Mouse (Mus musculus): ENCODE results near the gene Sirt7. TPM values are rescaled to one million over a fixed set of nuclear protein-coding genes. Genes with fewer than 3 reads are reported as not detected.

Sirt7 gene
- 38.8 and 41.6 TPM in 2 replicates for polyA plus RNA-seq (2015; fragmentation: Nextera tagmentation; extraction: Ambion mirVana)

- DNase-seq (ENCODE audit: low spot score) = no peak
- peaks cover 22% of the 10 kb centered on the region for H3K36me3 ChIP-seq (ENCODE audit: insufficient read depth, low read length)
- no peaks in the 10 kb centered on the region for H3K9me3 ChIP-seq (replicated peaks; ENCODE audit: low read length)
- peak within 1 kb of the TSS; percentile 75 for H3K4me2 ChIP-seq (ENCODE audit: low read length)
- H3K4me1 ChIP-seq (replicated peaks; ENCODE audit: insufficient read depth, low read length) = peaks cover 14% of the 10 kb centered on the region
- no peak for TF ChIP-seq CTCF (IDR thresholded peaks at IDR 0.05; ENCODE audit: low read depth)
- WGBS = 16% methylated on average over 5 of the region's 5 CpGs
- ATAC-seq (replicated peaks; ENCODE audit: low FRiP score, low read depth) = peak; percentile 18; the same call in 1 of the 2 replicates
- peak within 1 kb of the TSS; percentile 91 for H3K4me3 ChIP-seq (replicated peaks; ENCODE audit: low read depth, low read length)
- H3K9ac ChIP-seq (ENCODE audit: low read depth, low read length) = peak within 1 kb of the TSS; percentile 86
- H3K27ac ChIP-seq = peak within 1 kb of the TSS; percentile 95
- no peaks in the 10 kb centered on the region for H3K27me3 ChIP-seq (ENCODE audit: insufficient read depth, low read length)
Observed at GRCm38 (mm10) chr11:120625152-120625775, at the start of gene Sirt7. Sirt7 (minus strand) TSS chr11:120625240.

GRCm38 (mm10) chr11:120673594-120674122, 48.6 kb upstream of the Sirt7 start:
- ATAC-seq (replicated peaks; ENCODE audit: low FRiP score, low read depth) = peak; percentile 17
- peak overlapping the region; percentile 87 for H3K9ac ChIP-seq (ENCODE audit: low read depth, low read length)
- no peaks in the 10 kb centered on the region for H3K4me1 ChIP-seq (replicated peaks; ENCODE audit: insufficient read depth, low read length)
- no peak for DNase-seq (ENCODE audit: low spot score)
- H3K27me3 ChIP-seq (ENCODE audit: insufficient read depth, low read length) = no peaks in the 10 kb centered on the region
- peak overlapping the region; percentile 89 for H3K27ac ChIP-seq
- peak overlapping the region; percentile 77 for H3K4me3 ChIP-seq (replicated peaks; ENCODE audit: low read depth, low read length)
- peaks cover 9% of the 10 kb centered on the region; the same call in 1 of the 2 replicates for H3K36me3 ChIP-seq (ENCODE audit: insufficient read depth, low read length)
- no peaks in the 10 kb centered on the region for H3K9me3 ChIP-seq (replicated peaks; ENCODE audit: low read length)
- TF ChIP-seq CTCF (IDR thresholded peaks at IDR 0.05; ENCODE audit: low read depth) = no peak
- peak overlapping the region; percentile 80 for H3K4me2 ChIP-seq (ENCODE audit: low read length)
- WGBS = 34% methylated on average over 12 of the region's 12 CpGs

GRCm38 (mm10) chr11:120672687-120673593, 47.9 kb upstream of the Sirt7 start, which contains the start of gene Aspscr1:
Aspscr1 (plus strand) TSS chr11:120672973.
- Histone ChIP-seq H3K4me1 (replicated peaks; ENCODE audit: insufficient read depth, low read length) (no peaks in the 10 kb centered on the region), H3K4me2 (ENCODE audit: low read length) (peak within 1 kb of the TSS; percentile 80), H3K9ac (ENCODE audit: low read depth, low read length) (peak within 1 kb of the TSS; percentile 87), H3K9me3 (replicated peaks; ENCODE audit: low read length) (no peaks in the 10 kb centered on the region), H3K27ac (peak within 1 kb of the TSS; percentile 89), H3K36me3 (ENCODE audit: insufficient read depth, low read length) (0 out of 2 replicates have a peak, but pooled peaks cover 4% of the 10 kb centered on the region), H3K27me3 (ENCODE audit: insufficient read depth, low read length) (no peaks in the 10 kb centered on the region), H3K4me3 (replicated peaks; ENCODE audit: low read depth, low read length) (peak within 1 kb of the TSS; percentile 77)
- TF ChIP-seq CTCF (IDR thresholded peaks at IDR 0.05; ENCODE audit: low read depth) = no peak
- peak; percentile 98 for DNase-seq (ENCODE audit: low spot score)
- WGBS = 1% methylated on average over 83 of the region's 83 CpGs
- peak; percentile 94 for ATAC-seq (replicated peaks; ENCODE audit: low FRiP score, low read depth)

GRCm38 (mm10) chr11:120666617-120667016, 41.6 kb upstream of the Sirt7 start:
- 10% methylated on average over 3 of the region's 3 CpGs for whole genome bisulfite sequencing
- H3K4me2 ChIP-seq (ENCODE audit: low read length) = no peak overlapping the region
- no peak overlapping the region for H3K27ac ChIP-seq
- no peaks in the 10 kb centered on the region for H3K36me3 ChIP-seq (ENCODE audit: insufficient read depth, low read length)
- DNase-seq (ENCODE audit: low spot score) = peak; percentile 16
- no peak overlapping the region for H3K9ac ChIP-seq (ENCODE audit: low read depth, low read length)
- 0 out of 2 replicates have a peak, but pooled peaks cover 6% of the 10 kb centered on the region for H3K27me3 ChIP-seq (ENCODE audit: insufficient read depth, low read length)
- TF ChIP-seq CTCF (IDR thresholded peaks at IDR 0.05; ENCODE audit: low read depth) = no peak
- no peak for ATAC-seq (replicated peaks; ENCODE audit: low FRiP score, low read depth)
- no peaks in the 10 kb centered on the region for H3K4me1 ChIP-seq (replicated peaks; ENCODE audit: insufficient read depth, low read length)
- no peaks in the 10 kb centered on the region for H3K9me3 ChIP-seq (replicated peaks; ENCODE audit: low read length)
- H3K4me3 ChIP-seq (replicated peaks; ENCODE audit: low read depth, low read length) = no peak overlapping the region

GRCm38 (mm10) chr11:120665406-120665805, 40.4 kb upstream of the Sirt7 start:
- H3K4me3 ChIP-seq (replicated peaks; ENCODE audit: low read depth, low read length) = no peak overlapping the region
- H3K27ac ChIP-seq = no peak overlapping the region
- H3K27me3 ChIP-seq (ENCODE audit: insufficient read depth, low read length) = peaks cover 18% of the 10 kb centered on the region
- no peak overlapping the region for H3K4me2 ChIP-seq (ENCODE audit: low read length)
- H3K36me3 ChIP-seq (ENCODE audit: insufficient read depth, low read length) = no peaks in the 10 kb centered on the region
- DNase-seq (ENCODE audit: low spot score) = peak; percentile 25
- H3K9me3 ChIP-seq (replicated peaks; ENCODE audit: low read length) = no peaks in the 10 kb centered on the region
- no peak for ATAC-seq (replicated peaks; ENCODE audit: low FRiP score, low read depth)
- WGBS = 85% methylated on average over 3 of the region's 3 CpGs
- no peak for TF ChIP-seq CTCF (IDR thresholded peaks at IDR 0.05; ENCODE audit: low read depth)
- H3K4me1 ChIP-seq (replicated peaks; ENCODE audit: insufficient read depth, low read length) = peaks cover 4% of the 10 kb centered on the region; the same call in 1 of the 2 replicates
- no peak overlapping the region for H3K9ac ChIP-seq (ENCODE audit: low read depth, low read length)

GRCm38 (mm10) chr11:120663714-120664113, 38.7 kb upstream of the Sirt7 start:
- H3K27me3 ChIP-seq (ENCODE audit: insufficient read depth, low read length) = peaks cover 32% of the 10 kb centered on the region
- H3K4me3 ChIP-seq (replicated peaks; ENCODE audit: low read depth, low read length) = no peak overlapping the region
- TF ChIP-seq CTCF (IDR thresholded peaks at IDR 0.05; ENCODE audit: low read depth) = no peak
- no peaks in the 10 kb centered on the region for H3K9me3 ChIP-seq (replicated peaks; ENCODE audit: low read length)
- no peak overlapping the region for H3K27ac ChIP-seq
- no peak overlapping the region for H3K4me2 ChIP-seq (ENCODE audit: low read length)
- H3K36me3 ChIP-seq (ENCODE audit: insufficient read depth, low read length) = no peaks in the 10 kb centered on the region
- no peak for DNase-seq (ENCODE audit: low spot score)
- H3K9ac ChIP-seq (ENCODE audit: low read depth, low read length) = no peak overlapping the region
- peaks cover 4% of the 10 kb centered on the region; the same call in 1 of the 2 replicates for H3K4me1 ChIP-seq (replicated peaks; ENCODE audit: insufficient read depth, low read length)
- ATAC-seq (replicated peaks; ENCODE audit: low FRiP score, low read depth) = no peak
- WGBS = 94% methylated on average over 5 of the region's 5 CpGs

Measured in kidney, postnatal 0 days (tissue).